Mouse (Mus musculus) midbrain, embryonic 16.5 days (tissue): ENCODE measurements around the gene Agpat4. TPM values are rescaled to one million over a fixed set of nuclear protein-coding genes. Genes with fewer than 3 reads are reported as not detected.
"Not testable (repeated sequence)": the region's sequence is repeated elsewhere in the genome, so short reads cannot be mapped to it uniquely, and the experiment has no call there.

Experiments used
- ATAC-seq: fragments of 200-750 bp; cut with Nextera tagmentation; 2 replicates; pipeline ENCODE4 v1.8.0; 2017; ENCODE audit warnings: moderate TSS enrichment
- H3K27ac ChIP-seq: fragments of 300-500 bp; sonication (generic); 2 replicates; pipeline ENCODE4 v1.5.1; 2014; ENCODE audit warnings: mild to moderate bottlenecking, low read length, mixed read lengths
- H3K27me3 ChIP-seq: fragments of 300-500 bp; sonication (generic); 2 replicates; pipeline ENCODE4 v1.6.1; 2014; ENCODE audit warnings: low read depth, low read length, mixed read lengths; ENCODE audit not compliant: control insufficient read depth, insufficient read depth
- H3K36me3 ChIP-seq: fragments of 300-500 bp; sonication (generic); 2 replicates; pipeline ENCODE4 v1.6.1; 2014; ENCODE audit warnings: mild to moderate bottlenecking, low read length, moderate library complexity, mixed read lengths; ENCODE audit not compliant: control insufficient read depth, insufficient read depth
- H3K4me1 ChIP-seq: fragments of 300-500 bp; sonication (generic); 2 replicates; pipeline ENCODE4 v1.6.1; 2014; ENCODE audit warnings: mild to moderate bottlenecking, low read length, mixed read lengths; ENCODE audit not compliant: control insufficient read depth, insufficient read depth
- H3K4me2 ChIP-seq: fragments of 300-500 bp; sonication (generic); 2 replicates; pipeline ENCODE4 v1.6.1; 2014; ENCODE audit warnings: mild to moderate bottlenecking, low read length, mixed read lengths
- H3K4me3 ChIP-seq: fragments of 300-500 bp; sonication (generic); 2 replicates; pipeline ENCODE4 v1.5.1; 2014; ENCODE audit warnings: low read depth, mild to moderate bottlenecking, low read length, moderate library complexity, mixed read lengths
- H3K9ac ChIP-seq: fragments of 300-500 bp; sonication (generic); 2 replicates; pipeline ENCODE4 v1.6.1; 2014; ENCODE audit warnings: low read depth, low read length, mixed read lengths
- H3K9me3 ChIP-seq: fragments of 300-500 bp; sonication (generic); replicated peaks from 2 replicates; pipeline ENCODE4 v1.6.1; 2014; ENCODE audit warnings: mild to moderate bottlenecking, low read length, mixed read lengths; ENCODE audit not compliant: control insufficient read depth, poor library complexity, severe bottlenecking
- WGBS: fragments of 180-500 bp; shearing (Covaris S2); extraction: QIAGEN DNeasy Blood & Tissue Kit; methylation state at CpG from one replicate; pipeline ENCODE4 v1.1.7; 2014; 5-methylcytosine and 5-hydroxymethylcytosine counted together
- polyA plus RNA-seq: library from polyadenylated mRNA; unstranded; fragments of >200 nt; fragmentation: Nextera tagmentation; extraction: Ambion mirVana; gene quantifications from 2 replicates; pipeline ENCODE4 v1.2.1, GENCODE M21; 2015

Agpat4 gene
- polyA plus RNA-seq, 1 experiment from 2014 or later, result 68.3 TPM

DNA sequence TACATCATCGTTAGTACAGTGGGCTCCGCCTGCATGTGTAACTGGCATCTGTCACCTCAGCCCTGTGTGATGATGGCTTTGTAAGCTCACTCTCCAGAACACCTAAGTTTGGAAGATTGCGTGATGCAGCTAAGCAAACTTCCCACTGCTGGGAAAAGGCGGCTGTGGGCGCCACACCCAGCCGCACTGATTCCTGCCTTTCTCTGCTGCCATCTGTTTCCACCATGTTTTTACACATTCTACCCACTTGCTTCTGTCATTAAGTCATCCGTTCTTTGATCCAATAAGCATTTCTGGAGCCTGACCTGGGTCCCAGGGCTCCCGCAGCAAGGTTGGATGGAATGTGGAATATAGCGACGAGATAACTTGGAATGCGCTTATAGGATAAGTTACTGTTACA is 93.4 kb downstream of the Agpat4 start:
- no peak overlapping the region for H3K9ac ChIP-seq
- no peak overlapping the region for H3K27ac ChIP-seq
- H3K4me2 ChIP-seq, result no peak overlapping the region
- H3K36me3 ChIP-seq, result peaks cover 16% of the 10 kb centered on the region; the same call in 1 of the 2 replicates
- H3K4me3 ChIP-seq, result no peak overlapping the region
- H3K4me1 ChIP-seq, result peaks cover 7% of the 10 kb centered on the region; the same call in 1 of the 2 replicates
- ATAC-seq, result no peak
- no peaks in the 10 kb centered on the region for H3K27me3 ChIP-seq
- 91% methylated on average over 11 of the region's 11 CpGs for WGBS
- no peaks in the 10 kb centered on the region for H3K9me3 ChIP-seq

GRCm38 (mm10) chr17:12212341-12212740 is 93.8 kb downstream of the Agpat4 start:
- WGBS, result 81% methylated on average over 6 of the region's 6 CpGs
- Histone ChIP-seq H3K9me3 (no peaks in the 10 kb centered on the region), H3K9ac (no peak overlapping the region), H3K36me3 (peaks cover 16% of the 10 kb centered on the region; the same call in 1 of the 2 replicates), H3K27ac (no peak overlapping the region), H3K27me3 (no peaks in the 10 kb centered on the region), H3K4me3 (no peak overlapping the region), H3K4me2 (no peak overlapping the region), H3K4me1 (peaks cover 4% of the 10 kb centered on the region; the same call in 1 of the 2 replicates)
- ATAC-seq, result 0 out of 2 replicates have a peak, but pooled peaks have one; percentile 18

DNA sequence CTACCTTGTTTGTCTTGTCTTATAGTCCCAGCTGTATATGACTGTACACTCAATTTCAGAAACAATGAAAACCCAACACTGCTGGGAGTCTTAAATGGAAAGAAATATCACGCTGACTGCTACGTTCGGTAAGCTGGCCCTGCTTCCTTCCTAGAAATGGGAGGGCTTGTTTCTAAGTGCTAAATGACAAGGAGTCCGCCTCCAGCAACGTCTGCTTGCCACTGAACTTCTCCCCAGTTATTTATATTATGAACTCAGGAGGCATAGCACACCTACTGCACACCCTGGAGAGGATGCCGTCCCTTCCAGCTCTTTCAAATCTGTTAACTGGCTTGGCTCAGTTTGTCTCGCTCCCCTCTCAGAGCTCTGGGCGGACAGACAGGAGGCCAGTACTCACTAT is 94.9 kb downstream of the Agpat4 start:
- WGBS, result 91% methylated on average over 8 of the region's 8 CpGs
- H3K36me3 ChIP-seq, result peaks cover 18% of the 10 kb centered on the region; the same call in 1 of the 2 replicates

GRCm38 (mm10) chr17:12216224-12216623 is 97.7 kb downstream of the Agpat4 start:
- 81% methylated on average over 6 of the region's 6 CpGs for WGBS

More for the DNA sequence above, 94.9 kb downstream of the Agpat4 start:
- no peak overlapping the region for H3K9ac ChIP-seq
- no peaks in the 10 kb centered on the region for H3K9me3 ChIP-seq
- no peaks in the 10 kb centered on the region for H3K27me3 ChIP-seq
- H3K4me2 ChIP-seq, result no peak overlapping the region
- H3K4me3 ChIP-seq, result no peak overlapping the region
- no peak for ATAC-seq
- no peak overlapping the region for H3K27ac ChIP-seq
- no peaks in the 10 kb centered on the region for H3K4me1 ChIP-seq

DNA sequence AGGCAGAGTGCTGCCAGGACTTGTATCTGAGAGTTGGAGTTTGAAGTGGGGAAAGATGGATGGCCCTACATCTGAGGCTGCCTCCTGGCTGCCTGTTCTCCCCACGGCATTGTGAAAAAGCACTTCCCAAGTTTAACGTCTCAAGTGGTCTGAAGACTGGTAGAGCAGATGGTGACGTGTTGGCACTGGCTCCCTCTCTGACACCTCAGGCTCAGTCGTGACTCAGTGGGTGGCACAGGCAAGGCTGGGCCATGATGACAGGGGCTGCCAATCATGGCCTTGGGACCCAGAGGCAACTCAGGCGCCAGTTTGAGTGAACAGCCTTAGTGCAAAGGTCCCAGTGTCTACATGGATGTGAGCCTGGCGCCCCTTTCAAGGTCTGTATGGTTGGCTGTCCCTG is 103.4 kb downstream of the Agpat4 start:
- Histone ChIP-seq H3K36me3 (peaks cover 11% of the 10 kb centered on the region), H3K9ac (no peak overlapping the region), H3K27me3 (no peaks in the 10 kb centered on the region), H3K9me3 (no peaks in the 10 kb centered on the region), H3K4me2 (no peak overlapping the region), H3K27ac (no peak overlapping the region), H3K4me1 (peaks cover 4% of the 10 kb centered on the region), H3K4me3 (no peak overlapping the region)
- 78% methylated on average over 6 of the region's 6 CpGs for WGBS
- ATAC-seq, result no peak

More at GRCm38 (mm10) chr17:12216224-12216623, 97.7 kb downstream of the Agpat4 start:
- Histone ChIP-seq H3K27ac (no peak overlapping the region), H3K9me3 (no peaks in the 10 kb centered on the region), H3K36me3 (peaks cover 18% of the 10 kb centered on the region; the same call in 1 of the 2 replicates), H3K4me1 (no peaks in the 10 kb centered on the region), H3K27me3 (no peaks in the 10 kb centered on the region), H3K4me3 (no peak overlapping the region), H3K9ac (no peak overlapping the region), H3K4me2 (no peak overlapping the region)
- ATAC-seq, result no peak

GRCm38 (mm10) chr17:12223682-12224081 is 105.2 kb downstream of the Agpat4 start:
- ATAC-seq, result no peak
- no peak overlapping the region for H3K4me3 ChIP-seq
- no peak overlapping the region for H3K27ac ChIP-seq
- H3K9me3 ChIP-seq, result no peaks in the 10 kb centered on the region
- WGBS, result 34% methylated on average over 5 of the region's 5 CpGs
- H3K9ac ChIP-seq, result 0 out of 2 replicates have a peak overlapping the region, but pooled peaks have one; percentile 10
- peaks cover 4% of the 10 kb centered on the region for H3K4me1 ChIP-seq
- no peak overlapping the region for H3K4me2 ChIP-seq
- peaks cover 12% of the 10 kb centered on the region for H3K36me3 ChIP-seq
- H3K27me3 ChIP-seq, result no peaks in the 10 kb centered on the region

DNA sequence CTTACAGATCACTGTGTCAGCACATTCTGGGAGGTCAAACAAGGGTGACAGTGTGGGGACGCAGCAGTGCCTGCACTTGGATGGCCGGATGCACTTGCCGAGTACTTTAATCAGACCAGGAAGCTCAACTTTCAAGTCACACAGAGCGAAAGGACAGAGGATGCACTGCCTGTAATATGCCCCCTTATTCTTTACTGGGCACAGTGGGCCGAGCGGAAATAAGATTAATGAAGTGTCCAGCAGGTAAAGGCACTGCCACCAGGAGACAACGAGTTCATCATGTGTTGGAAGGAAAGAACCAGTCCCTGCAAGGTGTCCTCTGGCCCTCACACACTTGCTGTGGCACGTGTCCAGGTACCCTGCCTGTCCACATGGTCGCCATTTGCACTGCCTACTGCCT is 105.6 kb downstream of the Agpat4 start:
- no peak overlapping the region for H3K27ac ChIP-seq
- ATAC-seq, result no peak
- no peak overlapping the region for H3K9ac ChIP-seq
- H3K4me1 ChIP-seq, result peaks cover 4% of the 10 kb centered on the region
- no peaks in the 10 kb centered on the region for H3K9me3 ChIP-seq
- H3K4me2 ChIP-seq, result no peak overlapping the region
- 86% methylated on average over 8 of the region's 9 CpGs for WGBS
- peaks cover 13% of the 10 kb centered on the region for H3K36me3 ChIP-seq
- no peaks in the 10 kb centered on the region for H3K27me3 ChIP-seq
- no peak overlapping the region for H3K4me3 ChIP-seq

DNA sequence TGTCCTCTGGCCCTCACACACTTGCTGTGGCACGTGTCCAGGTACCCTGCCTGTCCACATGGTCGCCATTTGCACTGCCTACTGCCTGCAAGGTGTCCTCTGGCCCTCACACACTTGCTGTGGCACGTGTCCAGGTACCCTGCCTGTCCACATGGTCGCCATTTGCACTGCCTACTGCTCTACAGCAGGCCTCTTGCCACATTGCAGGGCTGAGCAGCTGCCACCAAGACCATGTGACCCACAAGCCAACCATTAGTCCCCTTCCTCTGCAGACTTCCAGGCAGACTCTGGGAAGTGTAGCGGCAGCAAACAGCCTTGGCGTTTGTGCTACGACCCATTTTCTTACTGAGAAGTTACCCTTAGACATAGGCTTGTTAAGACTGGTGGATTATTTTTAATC is 106.0 kb downstream of the Agpat4 start:
- H3K4me2 ChIP-seq, H3K9ac ChIP-seq, H3K9me3 ChIP-seq, H3K27ac ChIP-seq, H3K4me3 ChIP-seq, H3K4me1 ChIP-seq, ATAC-seq, H3K27me3 ChIP-seq: not testable (repeated sequence)
- WGBS, result 82% methylated on average over 5 of the region's 7 CpGs
- peaks cover 16% of the 10 kb centered on the region for H3K36me3 ChIP-seq

GRCm38 (mm10) chr17:12225227-12225626 is 106.7 kb downstream of the Agpat4 start:
- Histone ChIP-seq H3K27ac (no peak overlapping the region), H3K4me2 (no peak overlapping the region), H3K4me3 (no peak overlapping the region), H3K9ac (no peak overlapping the region), H3K36me3 (peaks cover 18% of the 10 kb centered on the region), H3K4me1 (peaks cover 4% of the 10 kb centered on the region), H3K27me3 (no peaks in the 10 kb centered on the region), H3K9me3 (no peaks in the 10 kb centered on the region)
- no peak for ATAC-seq
- WGBS, result 55% methylated on average over 1 of the region's 1 CpGs
